Mouse (Mus musculus): ENCODE measurements around the gene Rfc2.

GRCm38 (mm10) chr5:134620457-134620856 lies 39.3 kb downstream of the Rfc2 start:
- TF ChIP-seq USF1 (IDR thresholded peaks at IDR 0.05; ENCODE audit: low read depth) (no peak), POLR2A (IDR thresholded peaks at IDR 0.05; ENCODE audit: insufficient read length, low read depth) (no peak), MYOG (IDR thresholded peaks at IDR 0.05; ENCODE audit: control insufficient read depth in 1 of 3, insufficient read depth in 1 of 3, insufficient read length in 2 of 3, low read depth in 2 of 3) (no peak), POLR2AphosphoS2 (IDR thresholded peaks at IDR 0.05; ENCODE audit: insufficient read length, low read depth) (no peak), REST (IDR thresholded peaks at IDR 0.05; ENCODE audit: insufficient read depth, insufficient read length) (no peak)
